Mouse (Mus musculus) layer of hippocampus, adult 6 months (tissue): ENCODE results near the gene Cngb1. TPM values are rescaled to one million over a fixed set of nuclear protein-coding genes. Genes with fewer than 3 reads are reported as not detected.

Source experiments
- long read RNA-seq, 2 experiments: library from polyadenylated mRNA; unstranded; transcript quantifications; one replicate each; pipeline ENCODE4 v2.0.0; 2019 to 2020
- polyA plus RNA-seq: library from polyadenylated mRNA; unstranded; fragments of <200 nt; fragmentation: Nextera tagmentation; gene quantifications from 2 replicates; pipeline ENCODE4 v1.2.3, GENCODE M21; 2021

Cngb1 gene
- polyA plus RNA-seq = 0.09 and 0.16 TPM in 2 replicates
- long read RNA-seq, experiment 1, partial matches to known transcripts = 0 of 1 reads
- long read RNA-seq, experiment 1, other reads (novel, unspliced or antisense) = 0 of 1 reads
- long read RNA-seq, experiment 2, partial matches to known transcripts = 0 of 1 reads
- long read RNA-seq, experiment 2, other reads (novel, unspliced or antisense) = 0 of 1 reads

GRCm38 (mm10) chr8:95306431-95306830 lies at the start of gene Cngb1:
Gene Cngb1, minus strand, starts transcription at chr8:95306585.

GRCm38 (mm10) chr8:95352151-95352870 lies 45.9 kb upstream of the Cngb1 start, which contains the start of gene Mmp15:
Gene Mmp15, plus strand, starts transcription at chr8:95352268.

GRCm38 (mm10) chr8:95331720-95332436 lies 25.5 kb upstream of the Cngb1 start, which contains the start of the genes Zfp319 and Usb1:
Gene Zfp319, minus strand, starts transcription at chr8:95331950.
Gene Usb1, plus strand, starts transcription at chr8:95332284.

GRCm38 (mm10) chr8:95310342-95310970 lies 4.1 kb upstream of the Cngb1 start, which contains the start of gene Tepp:
Gene Tepp, plus strand, starts transcription at chr8:95310566.

GRCm38 (mm10) chr8:95202649-95203275 lies 103.6 kb downstream of the Cngb1 start, which contains the start of gene Kifc3:
Gene Kifc3, minus strand, starts transcription at chr8:95202812.

Other genes starting within 250 kb of the Cngb1 start
- 22.7 and 23.8 TPM in 2 replicates for gene Katnb1, start 225.4 kb downstream of the Cngb1 start, polyA plus RNA-seq
- 12.0 and 13.0 TPM in 2 replicates for gene Kifc3, start 103.8 kb downstream of the Cngb1 start, polyA plus RNA-seq
- not detected in 2 replicates for gene Tepp, start 4.0 kb upstream of the Cngb1 start, polyA plus RNA-seq
- 4.5 and 5.7 TPM in 2 replicates for gene Zfp319, start 25.4 kb upstream of the Cngb1 start, polyA plus RNA-seq
- gene Usb1, start 25.7 kb upstream of the Cngb1 start, polyA plus RNA-seq = 10.0 and 12.0 TPM in 2 replicates
- gene Mmp15, start 45.7 kb upstream of the Cngb1 start, polyA plus RNA-seq = 2.0 and 2.6 TPM in 2 replicates
- gene Cfap20, start 128.3 kb upstream of the Cngb1 start, polyA plus RNA-seq = 117 and 118 TPM in 2 replicates
- gene Csnk2a2, start 183.5 kb upstream of the Cngb1 start, polyA plus RNA-seq = 4.3 and 6.1 TPM in 2 replicates
- 5.5 and 11.5 TPM in 2 replicates for gene Ccdc113, start 227.5 kb upstream of the Cngb1 start, polyA plus RNA-seq